Mouse (Mus musculus) hindbrain, postnatal 0 days (tissue): ENCODE measurements around the gene Clip3. TPM values are rescaled to one million over a fixed set of nuclear protein-coding genes. Genes with fewer than 3 reads are reported as not detected.

Source experiments
- ATAC-seq: fragments of 200-750 bp; cut with Nextera tagmentation; 2 replicates; pipeline ENCODE4 v1.8.0; 2017; ENCODE audit warnings: mild to moderate bottlenecking, moderate TSS enrichment, moderate library complexity
- DNase-seq: peaks from one replicate; pipeline ENCODE4 v3.0.0-alpha.2; 2015; ENCODE audit warnings: low spot score
- H3K27ac ChIP-seq: fragments of 300-500 bp; sonication (generic); 2 replicates; pipeline ENCODE4 v1.5.1; 2014; ENCODE audit warnings: mild to moderate bottlenecking
- H3K27me3 ChIP-seq: fragments of 300-500 bp; sonication (generic); 2 replicates; pipeline ENCODE4 v1.6.1; 2014; ENCODE audit warnings: low read length, mixed read lengths; ENCODE audit not compliant: insufficient read depth
- H3K36me3 ChIP-seq: fragments of 300-500 bp; sonication (generic); 2 replicates; pipeline ENCODE4 v1.6.1; 2014; ENCODE audit warnings: low read length, mixed read lengths; ENCODE audit not compliant: insufficient read depth
- H3K4me1 ChIP-seq: fragments of 300-500 bp; sonication (generic); 2 replicates; pipeline ENCODE4 v1.6.1; 2014; ENCODE audit warnings: antibody characterized with exemption, low read length, mixed read lengths; ENCODE audit not compliant: insufficient read depth
- H3K4me2 ChIP-seq: fragments of 300-500 bp; sonication (generic); 2 replicates; pipeline ENCODE4 v1.6.1; 2014; ENCODE audit warnings: low read depth, mild to moderate bottlenecking, low read length, moderate library complexity, mixed read lengths
- H3K4me3 ChIP-seq: fragments of 300-500 bp; sonication (generic); 2 replicates; pipeline ENCODE4 v1.5.1; 2014; ENCODE audit warnings: low read length
- H3K9ac ChIP-seq: fragments of 300-500 bp; sonication (generic); replicated peaks from 2 replicates; pipeline ENCODE4 v1.6.1; 2014; ENCODE audit warnings: mild to moderate bottlenecking, low read length, moderate library complexity, mixed read lengths
- H3K9me3 ChIP-seq: fragments of 300-500 bp; sonication (generic); 2 replicates; pipeline ENCODE4 v1.6.1; 2016; ENCODE audit warnings: low read length, mixed read lengths
- CTCF ChIP-seq: IDR thresholded peaks from 2 replicates; pipeline ENCODE4 v1.5.1; 2016; ENCODE audit warnings: antibody characterized with exemption, control low read depth, low read depth
- WGBS: fragments of 180-500 bp; shearing (Covaris S2); extraction: QIAGEN DNeasy Blood & Tissue Kit; methylation state at CpG from one replicate; pipeline ENCODE4 v1.1.7; 2014; 5-methylcytosine and 5-hydroxymethylcytosine counted together
- polyA plus RNA-seq: library from polyadenylated mRNA; unstranded; fragments of >200 nt; fragmentation: Nextera tagmentation; extraction: Ambion mirVana; gene quantifications from 2 replicates; pipeline ENCODE4 v1.2.1, GENCODE M21; 2015
- total RNA-seq: library from RNA; depleted of rRNA; stranded (reverse); fragments of >200 nt; gene quantifications from 2 replicates; pipeline ENCODE4 v1.2.3, GENCODE M21; 2014; rRNA removed

Gene Clip3
- 144 and 172 TPM in 2 replicates for total RNA-seq
- polyA plus RNA-seq, result 106 and 118 TPM in 2 replicates

DNA sequence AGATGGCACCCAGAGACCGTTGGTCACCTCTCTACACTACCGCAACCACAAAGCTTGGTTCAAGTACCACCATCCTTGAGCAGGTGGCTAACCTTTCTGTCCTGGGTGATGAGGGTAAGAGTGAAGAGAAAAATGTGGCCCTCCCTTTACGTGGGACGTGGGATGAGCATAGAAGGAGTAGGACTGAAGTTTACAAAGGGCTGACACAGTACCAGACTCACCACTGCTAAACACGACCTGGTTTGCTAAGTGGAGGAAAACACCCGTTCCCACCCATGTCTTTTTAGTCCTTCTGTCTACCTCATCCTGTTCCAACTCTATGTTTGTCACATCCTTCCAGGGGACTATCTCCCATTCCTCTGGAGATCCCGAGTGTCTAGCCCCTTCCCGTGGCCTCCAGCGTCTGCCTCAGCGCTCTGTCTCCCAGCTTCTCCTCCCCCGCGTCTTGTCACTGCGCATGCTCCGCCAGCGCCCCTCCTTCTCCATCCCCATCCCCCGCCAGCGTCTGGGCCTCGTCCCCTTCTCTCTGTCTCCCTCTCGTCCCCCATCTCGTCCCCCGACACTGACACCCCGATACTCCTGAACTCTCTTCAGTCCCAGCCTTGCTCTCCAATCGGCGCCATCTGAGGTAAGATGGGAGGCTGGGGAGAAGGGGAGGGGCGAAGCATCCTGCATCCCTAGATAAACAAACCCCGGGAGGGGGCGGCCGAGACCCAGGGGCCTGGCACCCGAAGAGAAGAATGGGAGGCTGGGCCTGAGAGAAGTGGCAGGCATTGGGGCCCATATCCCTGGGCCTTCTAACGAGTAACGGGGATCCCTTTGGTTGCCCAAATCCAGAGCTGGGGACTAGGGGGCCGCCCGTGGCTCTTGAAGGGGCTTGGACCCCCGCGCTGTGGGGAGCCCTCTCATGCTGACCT, at the start of gene Clip3:
Gene Clip3, plus strand, starts transcription at position 514 of the 917 bp plus-strand sequence.
- DNase-seq (peak; percentile 92), ATAC-seq (peak; percentile 83)
- H3K4me3 ChIP-seq, result peak within 1 kb of the TSS; percentile 90
- no peaks in the 10 kb centered on the region for H3K9me3 ChIP-seq
- peaks cover 12% of the 10 kb centered on the region for H3K4me1 ChIP-seq
- TF ChIP-seq CTCF, result no peak
- H3K36me3 ChIP-seq, result peaks cover 12% of the 10 kb centered on the region; the same call in 1 of the 2 replicates
- H3K27me3 ChIP-seq, result no peaks in the 10 kb centered on the region
- H3K27ac ChIP-seq, result peak within 1 kb of the TSS; percentile 85
- H3K4me2 ChIP-seq, result peak within 1 kb of the TSS; percentile 89
- WGBS, result 6% methylated on average over 35 of the region's 35 CpGs
- H3K9ac ChIP-seq, result peak within 1 kb of the TSS; percentile 90

DNA sequence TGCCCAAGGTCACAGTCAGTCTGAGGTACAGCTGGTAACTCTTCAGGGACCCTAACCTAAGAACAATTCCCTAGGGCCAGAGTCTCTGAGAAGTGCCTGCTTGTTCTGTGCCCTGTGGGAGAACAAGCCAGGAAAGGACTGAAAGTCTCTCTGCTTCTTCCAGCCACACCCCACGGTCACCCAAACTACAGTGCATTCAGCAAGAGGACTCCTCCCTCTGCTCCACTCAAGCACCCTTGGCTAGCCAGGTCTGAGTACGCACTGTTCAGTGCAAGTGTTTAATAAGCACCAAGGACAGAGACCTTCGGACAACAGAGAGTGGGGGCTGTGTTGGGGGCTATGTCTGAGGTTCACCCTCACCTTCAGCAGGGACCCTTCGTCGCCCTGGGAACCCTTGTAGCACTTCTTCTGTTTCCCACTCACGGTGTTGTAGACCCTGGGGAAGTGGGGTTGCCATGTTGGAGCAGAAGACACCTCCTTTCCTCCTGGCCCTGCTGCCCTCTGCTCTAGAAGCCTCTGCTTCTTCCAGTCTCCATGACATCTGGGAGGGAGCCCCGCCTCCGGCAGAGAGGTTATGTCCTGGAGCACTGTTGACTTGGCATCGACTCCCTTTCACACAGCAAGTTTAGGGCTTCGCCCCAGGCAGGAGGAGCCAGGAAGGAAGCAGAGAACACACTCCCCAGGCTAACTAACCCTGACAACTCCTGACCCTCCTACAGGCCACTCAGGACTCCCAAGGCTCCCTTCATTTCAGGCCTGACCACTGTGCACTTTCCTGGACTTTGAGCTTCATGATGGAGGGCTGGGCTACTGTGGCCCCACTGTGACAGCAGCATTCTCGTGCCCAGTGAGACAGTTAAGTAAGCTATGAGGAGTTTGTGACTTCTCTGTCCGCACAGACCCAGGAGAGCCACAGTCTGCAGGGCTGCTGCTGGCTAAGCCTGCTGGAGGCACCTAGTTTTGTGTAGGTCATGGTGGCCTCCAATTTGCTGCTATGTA, 39.3 kb upstream of the Clip3 start:
- DNase-seq (no peak), ATAC-seq (no peak)
- Histone ChIP-seq H3K4me3 (no peak overlapping the region), H3K36me3 (no peaks in the 10 kb centered on the region), H3K4me1 (no peaks in the 10 kb centered on the region), H3K9me3 (no peaks in the 10 kb centered on the region), H3K27me3 (no peaks in the 10 kb centered on the region), H3K9ac (no peak overlapping the region), H3K27ac (no peak overlapping the region), H3K4me2 (no peak overlapping the region)
- no peak for TF ChIP-seq CTCF
- 90% methylated on average over 12 of the region's 12 CpGs for WGBS

DNA sequence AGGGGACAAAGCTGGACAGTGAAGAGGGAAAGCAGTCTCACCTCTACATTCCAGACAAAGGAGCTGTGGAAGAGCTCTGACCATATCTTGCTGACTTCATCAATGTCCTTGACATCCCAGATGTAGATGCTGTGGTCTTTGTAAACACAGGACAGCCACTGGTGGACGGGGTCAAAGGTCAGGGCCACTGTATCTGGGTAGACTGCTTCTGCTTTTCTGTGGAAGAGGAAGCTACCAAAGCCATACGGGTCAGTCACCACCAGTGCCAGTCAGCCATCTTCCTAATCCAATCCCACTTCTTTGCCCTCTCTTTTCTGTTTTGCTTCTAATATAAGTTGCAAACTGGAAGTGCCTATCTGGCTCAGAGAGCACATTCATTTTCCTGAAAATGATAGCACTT, 26.5 kb upstream of the Clip3 start:
- Histone ChIP-seq H3K36me3 (no peaks in the 10 kb centered on the region), H3K27me3 (no peaks in the 10 kb centered on the region), H3K9me3 (no peaks in the 10 kb centered on the region), H3K27ac (no peak overlapping the region), H3K9ac (no peak overlapping the region), H3K4me3 (no peak overlapping the region), H3K4me2 (no peak overlapping the region), H3K4me1 (no peaks in the 10 kb centered on the region)
- 76% methylated on average over 2 of the region's 2 CpGs for WGBS
- no peak for TF ChIP-seq CTCF
- ATAC-seq (no peak), DNase-seq (no peak)

DNA sequence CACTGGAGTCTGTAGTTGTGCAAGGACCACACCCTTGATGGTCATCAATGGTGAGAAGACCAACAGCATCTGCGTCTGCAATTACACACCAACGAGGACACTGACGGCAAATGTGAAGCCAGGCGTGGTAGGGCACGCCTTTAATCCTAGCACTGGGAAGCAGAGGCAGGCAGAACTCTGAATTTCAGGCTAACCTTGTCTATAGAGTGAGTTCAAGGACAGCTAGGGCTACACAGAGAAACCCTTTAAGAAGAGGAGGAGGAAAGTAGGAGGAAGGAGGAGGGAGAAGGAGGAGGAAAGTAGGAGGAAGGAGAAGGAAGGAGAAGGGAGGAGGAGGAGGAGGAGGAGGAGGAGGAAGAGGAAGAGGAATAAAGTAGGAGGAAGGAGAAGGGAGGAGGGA, 26.0 kb upstream of the Clip3 start:
- Histone ChIP-seq H3K9ac (no peak overlapping the region), H3K9me3 (no peaks in the 10 kb centered on the region), H3K27ac (no peak overlapping the region), H3K27me3 (no peaks in the 10 kb centered on the region), H3K36me3 (no peaks in the 10 kb centered on the region), H3K4me1 (no peaks in the 10 kb centered on the region), H3K4me2 (no peak overlapping the region), H3K4me3 (no peak overlapping the region)
- 95% methylated on average over 5 of the region's 5 CpGs for WGBS
- no peak for TF ChIP-seq CTCF
- no peak for DNase-seq
- ATAC-seq, result no peak

DNA sequence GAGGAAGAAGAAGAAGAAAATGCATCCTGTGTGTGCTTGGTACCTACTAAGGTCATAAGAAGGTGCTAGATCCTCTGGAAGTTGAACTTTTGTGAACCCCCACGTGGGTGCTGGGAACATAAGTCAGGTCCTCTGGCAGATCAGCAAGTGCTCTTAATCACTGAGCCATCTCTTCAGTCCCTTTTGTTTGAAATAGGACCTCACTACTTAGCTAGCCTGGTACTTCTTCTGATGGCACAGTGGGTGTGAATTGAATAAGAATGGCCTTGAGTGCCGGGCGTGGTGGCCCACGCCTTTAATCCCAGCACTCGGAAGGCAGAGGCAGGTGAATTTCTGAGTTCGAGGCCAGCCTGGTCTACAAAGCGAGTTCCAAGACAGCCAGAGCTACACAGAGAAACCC, 25.6 kb upstream of the Clip3 start:
- no peaks in the 10 kb centered on the region for H3K9me3 ChIP-seq
- no peak overlapping the region for H3K4me3 ChIP-seq
- ATAC-seq (no peak), DNase-seq (no peak)
- no peaks in the 10 kb centered on the region for H3K36me3 ChIP-seq
- no peak overlapping the region for H3K27ac ChIP-seq
- H3K9ac ChIP-seq, result no peak overlapping the region
- no peak overlapping the region for H3K4me2 ChIP-seq
- 94% methylated on average over 7 of the region's 7 CpGs for WGBS
- no peak for TF ChIP-seq CTCF
- H3K27me3 ChIP-seq, result no peaks in the 10 kb centered on the region
- no peaks in the 10 kb centered on the region for H3K4me1 ChIP-seq

DNA sequence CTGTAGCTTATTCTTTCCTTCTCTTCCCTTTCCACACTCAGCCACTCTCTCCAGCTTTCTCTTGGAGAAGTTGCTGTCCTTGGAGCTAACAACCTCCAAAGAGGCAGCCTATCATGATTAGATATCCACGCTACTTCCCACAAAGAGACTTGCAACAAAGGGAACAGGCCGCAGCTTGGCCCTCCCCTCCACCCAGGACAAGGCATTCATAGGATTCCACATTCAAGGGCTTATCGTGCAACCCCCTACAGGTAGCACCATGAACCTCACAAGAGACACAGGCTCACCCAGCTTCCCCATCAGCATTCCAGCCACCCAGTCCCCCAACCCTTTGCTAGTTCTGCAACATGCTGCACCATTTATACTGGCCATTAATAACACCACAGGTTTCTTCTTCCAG, 24.7 kb upstream of the Clip3 start:
- DNase-seq (no peak), ATAC-seq (no peak)
- TF ChIP-seq CTCF, result no peak
- Histone ChIP-seq H3K27ac (no peak overlapping the region), H3K4me1 (no peaks in the 10 kb centered on the region), H3K9ac (no peak overlapping the region), H3K27me3 (no peaks in the 10 kb centered on the region), H3K4me2 (no peak overlapping the region), H3K36me3 (0 out of 2 replicates have a peak, but pooled peaks cover 4% of the 10 kb centered on the region), H3K4me3 (no peak overlapping the region), H3K9me3 (no peaks in the 10 kb centered on the region)
- 81% methylated on average over 3 of the region's 3 CpGs for WGBS
